Mouse (Mus musculus) erythroblast, embryonic 14.5 days (primary cell): Measurements from ENCODE around the gene Tmed9.
"Not testable (repeated sequence)": the region's sequence is repeated elsewhere in the genome, so short reads cannot be mapped to it uniquely, and the experiment has no call there.

Experiments used
- GATA1 ChIP-seq: IDR thresholded peaks from 2 replicates; pipeline ENCODE4 v1.6.1; 2012; ENCODE audit warnings: low read length, inconsistent platforms, mixed read lengths
- TAL1 ChIP-seq: IDR thresholded peaks from 3 replicates; pipeline ENCODE4 v1.6.1; 2012; ENCODE audit warnings: low read length, inconsistent platforms, mixed read lengths

- TF ChIP-seq TAL1, GATA1: not testable (repeated sequence)
These were observed 5.0 kb upstream of the Tmed9 start for GRCm38 (mm10) chr13:55568524-55568923.
